10 mouse cellular contexts compared by ENCODE assay signal in genomic region chr10:78752452-78753191, GRCm38 (mm10). TPM values are rescaled to one million over a fixed set of nuclear protein-coding genes. Genes with fewer than 3 reads are reported as not detected.
DNase-seq lines count a peak whose midpoint lies in the region; ATAC-seq and TF ChIP-seq lines count a peak whose summit lies in the region.
"Had no signal": no experiment of that assay in that cellular context is flagged by ENCODE, and none has a peak within 500 bp of the region (broad histone marks: within the 10 kb centered on the region; RNA-seq: fewer than 3 reads in every experiment).

Ccdc105 (minus strand) TSS chr10:78753065.

- TF ChIP-seq CTCF in E14TG2a.4 (conservative IDR thresholded peaks at IDR 0.05; ENCODE audit: low read length): no peak

- WGBS in embryonic facial prominence, embryonic 14.5 days: 2% methylated on average over 37 of the region's 61 CpGs
- 2% methylated on average over 61 of the region's 61 CpGs for WGBS in heart, embryonic 16.5 days
- WGBS in lung, embryonic 16.5 days: 1% methylated on average over 53 of the region's 61 CpGs

- peak within 1 kb of the TSS; percentile 75 for H3K4me2 ChIP-seq in embryonic facial prominence, embryonic 14.5 days (ENCODE audit: low read depth, low read length)
- peak within 1 kb of the TSS; percentile 90 for H3K4me2 ChIP-seq in heart, embryonic 16.5 days (ENCODE audit: low read depth, low read length)
- peak within 1 kb of the TSS; percentile 93 for H3K4me2 ChIP-seq in lung, embryonic 16.5 days (ENCODE audit: low read depth, low read length)

- H3K9ac ChIP-seq in embryonic facial prominence, embryonic 14.5 days (ENCODE audit: low read depth, low read length): peak within 1 kb of the TSS; percentile 70
- peak within 1 kb of the TSS; percentile 70 for H3K9ac ChIP-seq in heart, embryonic 16.5 days (ENCODE audit: low read length)
- H3K9ac ChIP-seq in lung, embryonic 16.5 days (ENCODE audit: low read length): peak within 1 kb of the TSS; percentile 72

- H3K9me3 ChIP-seq in E14TG2a.4 (ENCODE audit: low read length): no peaks in the 10 kb centered on the region
- H3K9me3 ChIP-seq in embryonic facial prominence, embryonic 14.5 days (ENCODE audit: control insufficient read depth, low read length): no peaks in the 10 kb centered on the region
- no peaks in the 10 kb centered on the region for H3K9me3 ChIP-seq in heart, embryonic 16.5 days (replicated peaks; ENCODE audit: control insufficient read depth, low read length)
- no peaks in the 10 kb centered on the region for H3K9me3 ChIP-seq in lung, embryonic 16.5 days (ENCODE audit: control insufficient read depth, low read length)

- ATAC-seq in embryonic facial prominence, embryonic 14.5 days (ENCODE audit: low read depth): peak; percentile 96
- peak; percentile 80 for ATAC-seq in heart, embryonic 16.5 days (replicated peaks; ENCODE audit: extremely low read depth, insufficient read depth, low FRiP score)
- ATAC-seq in lung, embryonic 16.5 days (ENCODE audit: low read depth): peak; percentile 91
- ATAC-seq in monocyte, adult 5-6 weeks (replicated peaks; ENCODE audit: insufficient number of reproducible peaks, low FRiP score, low TSS enrichment, poor library complexity, severe bottlenecking): no peak
- ATAC-seq: Patski had no signal

- DNase-seq in adrenal gland, postnatal 4 days (ENCODE audit: low spot score in 2 of 2): peak; percentile 18 to 30
- DNase-seq in embryonic facial prominence, embryonic 14.5 days (ENCODE audit: low spot score): peak; percentile 95
- peak; percentile 68 to 78 for DNase-seq in layer of hippocampus, postnatal 10 days (ENCODE audit: low spot score in 2 of 2)
- peak; percentile 79 to 80 for DNase-seq in right cerebral cortex, adult 2 months (ENCODE audit: low spot score in 2 of 2)

- peak within 1 kb of the TSS; percentile 80 for H3K4me3 ChIP-seq in E14TG2a.4 (replicated peaks; ENCODE audit: low read length)
- peak within 1 kb of the TSS; percentile 52 for H3K4me3 ChIP-seq in embryonic facial prominence, embryonic 14.5 days (ENCODE audit: low read depth, low read length)
- peak within 1 kb of the TSS; percentile 58 for H3K4me3 ChIP-seq in heart, embryonic 16.5 days (ENCODE audit: low read length)
- H3K4me3 ChIP-seq in lung, embryonic 16.5 days (ENCODE audit: low read length): peak within 1 kb of the TSS; percentile 64

- H3K36me3 ChIP-seq in E14TG2a.4 (ENCODE audit: insufficient read depth, low read length): no peaks in the 10 kb centered on the region
- H3K36me3 ChIP-seq in embryonic facial prominence, embryonic 14.5 days (ENCODE audit: control insufficient read depth, insufficient read depth, low read length): no peaks in the 10 kb centered on the region
- H3K36me3 ChIP-seq in heart, embryonic 16.5 days (ENCODE audit: control insufficient read depth, insufficient read depth): no peaks in the 10 kb centered on the region
- no peaks in the 10 kb centered on the region for H3K36me3 ChIP-seq in lung, embryonic 16.5 days (ENCODE audit: control insufficient read depth, insufficient read depth, low read length)

- peak within 1 kb of the TSS; percentile 61; the same call in 1 of the 2 replicates for H3K27ac ChIP-seq in embryonic facial prominence, embryonic 14.5 days (replicated peaks; ENCODE audit: low read depth, low read length)
- no peak within 1 kb of the TSS for H3K27ac ChIP-seq in heart, embryonic 16.5 days (ENCODE audit: low read length)
- H3K27ac ChIP-seq in lung, embryonic 16.5 days (ENCODE audit: low read length): peak within 1 kb of the TSS; percentile 46

- H3K27me3 ChIP-seq in E14TG2a.4 (ENCODE audit: insufficient read depth, low read length): peaks cover 37% of the 10 kb centered on the region
- H3K27me3 ChIP-seq in embryonic facial prominence, embryonic 14.5 days (replicated peaks; ENCODE audit: control insufficient read depth, insufficient read depth, low read length): no peaks in the 10 kb centered on the region
- H3K27me3 ChIP-seq in heart, embryonic 16.5 days (ENCODE audit: control insufficient read depth, insufficient read depth, low read length): peaks cover 31% of the 10 kb centered on the region
- no peaks in the 10 kb centered on the region for H3K27me3 ChIP-seq in lung, embryonic 16.5 days (ENCODE audit: control insufficient read depth, insufficient read depth, low read depth, low read length)
- H3K27me3 ChIP-seq: Patski had no signal

- H3K4me1 ChIP-seq in E14TG2a.4 (replicated peaks; ENCODE audit: low read depth, low read length): peaks cover 27% of the 10 kb centered on the region
- peaks cover 7% of the 10 kb centered on the region for H3K4me1 ChIP-seq in embryonic facial prominence, embryonic 14.5 days (ENCODE audit: control insufficient read depth, insufficient read depth, low read length)
- peaks cover 4% of the 10 kb centered on the region for H3K4me1 ChIP-seq in heart, embryonic 16.5 days (ENCODE audit: control insufficient read depth, insufficient read depth, low read length)
- H3K4me1 ChIP-seq in lung, embryonic 16.5 days (replicated peaks; ENCODE audit: control insufficient read depth, insufficient read depth, low read length): peaks cover 3% of the 10 kb centered on the region; the same call in 1 of the 2 replicates

RNA-seq across cellular contexts. Expression of gene Ccdc105, which starts in this region (rescaled TPM):
- total RNA-seq in adrenal gland, postnatal 4 days (2021): not detected
- 0.10 TPM in 1 of 2 replicates, not detected in the other for polyA plus RNA-seq in embryonic facial prominence, embryonic 14.5 days (2014; fragmentation: Nextera tagmentation; extraction: Ambion mirVana)
- not detected in 2 replicates for polyA plus RNA-seq in heart, embryonic 16.5 days (2015; fragmentation: Nextera tagmentation; extraction: Ambion mirVana)
- not detected for total RNA-seq in layer of hippocampus, postnatal 10 days (2021)
- polyA plus RNA-seq in lung, embryonic 16.5 days (2015; fragmentation: Nextera tagmentation; extraction: Ambion mirVana): 0.16 TPM in 2 replicates
- total RNA-seq in monocyte, adult 5-6 weeks (2017): not detected in 3 replicates
- polyA plus RNA-seq: Patski; spleen, adult 2 months had no signal

Comparison
In these comparisons a context has a peak if more than half of its experiments do, and no peak if none do; other contexts are left out.
1. Peak in DNase-seq in adrenal gland, postnatal 4 days; RNA of the gene not detected or under 1 TPM.
2. Peak in DNase-seq, ATAC-seq, H3K4me3 ChIP-seq, H3K27ac ChIP-seq, H3K9ac ChIP-seq and H3K4me2 ChIP-seq in embryonic facial prominence, embryonic 14.5 days; RNA of the gene not detected or under 1 TPM.
3. Peak in ATAC-seq, H3K4me3 ChIP-seq, H3K9ac ChIP-seq and H3K4me2 ChIP-seq in heart, embryonic 16.5 days; RNA of the gene not detected or under 1 TPM.
4. Peak in DNase-seq in layer of hippocampus, postnatal 10 days; RNA of the gene not detected or under 1 TPM.
5. Peak in ATAC-seq, H3K4me3 ChIP-seq, H3K27ac ChIP-seq, H3K9ac ChIP-seq and H3K4me2 ChIP-seq in lung, embryonic 16.5 days; RNA of the gene not detected or under 1 TPM.
6. DNase-seq: peak in every context shown above with its lines; median percentile 95 in embryonic facial prominence, embryonic 14.5 days; 80 in right cerebral cortex, adult 2 months; 73 in layer of hippocampus, postnatal 10 days; 24 in adrenal gland, postnatal 4 days.